Mouse (Mus musculus): Measurements from ENCODE around the gene Fkbp7.

- TF ChIP-seq CTCF (IDR thresholded peaks at IDR 0.05; ENCODE audit: low read depth) (no peak), EP300 (optimal IDR thresholded peaks at IDR 0.05) (no peak)
These were observed 42.6 kb downstream of the Fkbp7 start for GRCm38 (mm10) chr2:76630293-76630692.

Data from stomach, postnatal 0 days (tissue).